Mouse (Mus musculus): ENCODE data around the gene Heatr9. TPM values are rescaled to one million over a fixed set of nuclear protein-coding genes. Genes with fewer than 3 reads are reported as not detected.

Gene Heatr9
- polyA plus RNA-seq, 1 experiment from 2014 or later = not detected

- no peak overlapping the region for H3K4me3 ChIP-seq (ENCODE audit: low read length)
- whole genome bisulfite sequencing = 92% methylated on average over 5 of the region's 5 CpGs
- peaks cover 43% of the 10 kb centered on the region for H3K36me3 ChIP-seq (ENCODE audit: control insufficient read depth, insufficient read depth, low read length)
- H3K4me2 ChIP-seq (ENCODE audit: low read depth, low read length) = no peak overlapping the region
- H3K27me3 ChIP-seq (ENCODE audit: control insufficient read depth, insufficient read depth, low read depth, low read length) = no peaks in the 10 kb centered on the region
- H3K9me3 ChIP-seq (ENCODE audit: control insufficient read depth, low read length) = no peaks in the 10 kb centered on the region
- H3K9ac ChIP-seq (ENCODE audit: low read length) = no peak overlapping the region
- H3K4me1 ChIP-seq (replicated peaks; ENCODE audit: control insufficient read depth, insufficient read depth, low read length) = no peaks in the 10 kb centered on the region
- H3K27ac ChIP-seq (ENCODE audit: low read length) = no peak overlapping the region
- ATAC-seq (ENCODE audit: low read depth) = no peak
These were observed 17.7 kb downstream of the Heatr9 start for GRCm38 (mm10) chr11:83504308-83504707.

- H3K4me2 ChIP-seq (ENCODE audit: low read depth, low read length) = no peak overlapping the region
- H3K9ac ChIP-seq (ENCODE audit: low read length) = no peak overlapping the region
- no peaks in the 10 kb centered on the region for H3K4me1 ChIP-seq (replicated peaks; ENCODE audit: control insufficient read depth, insufficient read depth, low read length)
- H3K4me3 ChIP-seq (ENCODE audit: low read length) = no peak overlapping the region
- H3K27me3 ChIP-seq (ENCODE audit: control insufficient read depth, insufficient read depth, low read depth, low read length) = no peaks in the 10 kb centered on the region
- H3K36me3 ChIP-seq (ENCODE audit: control insufficient read depth, insufficient read depth, low read length) = peaks cover 3% of the 10 kb centered on the region; the same call in 1 of the 2 replicates
- WGBS = 88% methylated on average over 2 of the region's 2 CpGs
- H3K27ac ChIP-seq (ENCODE audit: low read length) = no peak overlapping the region
- no peaks in the 10 kb centered on the region for H3K9me3 ChIP-seq (ENCODE audit: control insufficient read depth, low read length)
- ATAC-seq (ENCODE audit: low read depth) = no peak
These were observed 26.4 kb downstream of the Heatr9 start for GRCm38 (mm10) chr11:83495571-83495970.

GRCm38 (mm10) chr11:83491488-83491887 lies 30.5 kb downstream of the Heatr9 start:
- H3K4me1 ChIP-seq (replicated peaks; ENCODE audit: control insufficient read depth, insufficient read depth, low read length) = no peaks in the 10 kb centered on the region
- no peak overlapping the region for H3K4me3 ChIP-seq (ENCODE audit: low read length)
- ATAC-seq (ENCODE audit: low read depth) = no peak
- H3K4me2 ChIP-seq (ENCODE audit: low read depth, low read length) = no peak overlapping the region
- no peaks in the 10 kb centered on the region for H3K9me3 ChIP-seq (ENCODE audit: control insufficient read depth, low read length)
- no peak overlapping the region for H3K9ac ChIP-seq (ENCODE audit: low read length)
- peaks cover 10% of the 10 kb centered on the region for H3K36me3 ChIP-seq (ENCODE audit: control insufficient read depth, insufficient read depth, low read length)
- WGBS = 75% methylated on average over 4 of the region's 4 CpGs
- no peaks in the 10 kb centered on the region for H3K27me3 ChIP-seq (ENCODE audit: control insufficient read depth, insufficient read depth, low read depth, low read length)
- no peak overlapping the region for H3K27ac ChIP-seq (ENCODE audit: low read length)

- H3K36me3 ChIP-seq (ENCODE audit: control insufficient read depth, insufficient read depth, low read length) = no peaks in the 10 kb centered on the region; the same call in 1 of the 2 replicates
- H3K27ac ChIP-seq (ENCODE audit: low read length) = peak overlapping the region; percentile 96
- H3K9me3 ChIP-seq (ENCODE audit: control insufficient read depth, low read length) = no peaks in the 10 kb centered on the region
- peak overlapping the region; percentile 96 for H3K9ac ChIP-seq (ENCODE audit: low read length)
- H3K27me3 ChIP-seq (ENCODE audit: control insufficient read depth, insufficient read depth, low read depth, low read length) = no peaks in the 10 kb centered on the region
- 2% methylated on average over 28 of the region's 52 CpGs for WGBS
- peak overlapping the region; percentile 92 for H3K4me3 ChIP-seq (ENCODE audit: low read length)
- peak; percentile 85 for ATAC-seq (ENCODE audit: low read depth)
- peaks cover 11% of the 10 kb centered on the region for H3K4me1 ChIP-seq (replicated peaks; ENCODE audit: control insufficient read depth, insufficient read depth, low read length)
- H3K4me2 ChIP-seq (ENCODE audit: low read depth, low read length) = peak overlapping the region; percentile 92
These were observed 48.5 kb downstream of the Heatr9 start for GRCm38 (mm10) chr11:83473235-83474016.

GRCm38 (mm10) chr11:83472324-83473234 lies 49.4 kb downstream of the Heatr9 start, which contains the start of gene Taf15:
Gene Taf15 (plus strand): TSS chr11:83473086.
- Histone ChIP-seq H3K36me3 (ENCODE audit: control insufficient read depth, insufficient read depth, low read length) (no peaks in the 10 kb centered on the region; the same call in 1 of the 2 replicates), H3K27me3 (ENCODE audit: control insufficient read depth, insufficient read depth, low read depth, low read length) (no peaks in the 10 kb centered on the region), H3K9ac (ENCODE audit: low read length) (peak within 1 kb of the TSS; percentile 96), H3K27ac (ENCODE audit: low read length) (peak within 1 kb of the TSS; percentile 96), H3K4me2 (ENCODE audit: low read depth, low read length) (peak within 1 kb of the TSS; percentile 92), H3K9me3 (ENCODE audit: control insufficient read depth, low read length) (no peaks in the 10 kb centered on the region), H3K4me1 (replicated peaks; ENCODE audit: control insufficient read depth, insufficient read depth, low read length) (peaks cover 11% of the 10 kb centered on the region), H3K4me3 (ENCODE audit: low read length) (peak within 1 kb of the TSS; percentile 92)
- under 1% methylated on average over 64 of the region's 66 CpGs for WGBS
- ATAC-seq (ENCODE audit: low read depth) = peak; percentile 99

DNA sequence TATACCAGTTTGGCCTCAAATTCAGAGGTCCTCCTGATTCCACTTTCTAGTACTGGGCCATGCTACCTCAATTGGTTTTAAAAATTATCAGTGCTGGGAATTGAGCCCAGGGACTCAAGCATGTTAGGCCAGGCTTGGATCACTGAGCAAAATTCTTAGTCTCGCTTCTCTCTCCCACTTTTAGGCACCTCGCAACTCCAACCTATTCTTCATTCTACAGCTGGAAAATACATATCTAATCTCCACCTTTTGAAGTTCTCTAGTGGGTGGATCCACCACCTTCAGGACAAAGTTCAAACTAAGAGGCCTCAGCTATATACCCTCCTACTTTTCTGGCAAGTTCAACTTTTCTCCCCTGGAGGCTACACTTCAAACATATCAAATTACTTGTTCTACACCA lies 50.2 kb downstream of the Heatr9 start:
- Histone ChIP-seq H3K4me3 (ENCODE audit: low read length) (peak overlapping the region; percentile 92; the same call in 1 of the 2 replicates), H3K4me2 (ENCODE audit: low read depth, low read length) (peak overlapping the region; percentile 73), H3K27ac (ENCODE audit: low read length) (no peak overlapping the region), H3K36me3 (ENCODE audit: control insufficient read depth, insufficient read depth, low read length) (no peaks in the 10 kb centered on the region), H3K9me3 (ENCODE audit: control insufficient read depth, low read length) (no peaks in the 10 kb centered on the region), H3K9ac (ENCODE audit: low read length) (peak overlapping the region; percentile 74; the same call in 1 of the 2 replicates), H3K27me3 (ENCODE audit: control insufficient read depth, insufficient read depth, low read depth, low read length) (no peaks in the 10 kb centered on the region), H3K4me1 (replicated peaks; ENCODE audit: control insufficient read depth, insufficient read depth, low read length) (peaks cover 17% of the 10 kb centered on the region)
- ATAC-seq (ENCODE audit: low read depth) = no peak
- 57% methylated on average over 2 of the region's 2 CpGs for WGBS

GRCm38 (mm10) chr11:83468765-83469164 lies 53.2 kb downstream of the Heatr9 start:
- ATAC-seq (ENCODE audit: low read depth) = no peak
- Histone ChIP-seq H3K9ac (ENCODE audit: low read length) (no peak overlapping the region), H3K4me3 (ENCODE audit: low read length) (no peak overlapping the region), H3K27ac (ENCODE audit: low read length) (no peak overlapping the region), H3K4me2 (ENCODE audit: low read depth, low read length) (no peak overlapping the region), H3K36me3 (ENCODE audit: control insufficient read depth, insufficient read depth, low read length) (no peaks in the 10 kb centered on the region), H3K9me3 (ENCODE audit: control insufficient read depth, low read length) (no peaks in the 10 kb centered on the region), H3K4me1 (replicated peaks; ENCODE audit: control insufficient read depth, insufficient read depth, low read length) (peaks cover 16% of the 10 kb centered on the region), H3K27me3 (ENCODE audit: control insufficient read depth, insufficient read depth, low read depth, low read length) (peaks cover 3% of the 10 kb centered on the region; the same call in 1 of the 2 replicates)
- 87% methylated on average over 3 of the region's 3 CpGs for WGBS

DNA sequence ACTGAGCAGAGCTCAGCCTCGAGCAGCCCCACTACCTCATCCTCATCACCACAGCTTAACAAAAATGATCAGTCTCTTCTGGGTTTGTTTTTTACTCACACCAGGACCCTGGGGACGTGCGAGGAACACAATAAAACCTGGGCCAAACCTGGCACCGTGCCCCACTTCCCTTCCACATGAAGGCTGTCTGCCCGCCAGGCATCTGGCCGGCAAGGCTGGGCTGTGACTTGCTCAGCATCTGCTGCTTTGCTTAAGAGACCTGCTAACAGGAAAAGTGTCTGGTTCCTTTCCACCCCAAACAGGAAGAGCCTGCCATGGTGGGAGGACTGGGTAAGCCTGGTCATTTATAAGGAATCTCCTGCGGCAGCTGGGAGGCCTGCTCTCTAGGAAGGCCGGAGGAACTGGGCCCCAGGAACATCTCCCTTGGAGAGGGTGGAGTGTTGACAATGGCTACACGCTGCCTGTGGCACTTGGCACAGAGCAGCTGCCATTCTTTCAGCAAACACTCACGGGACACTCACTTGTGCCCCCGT lies 54.8 kb downstream of the Heatr9 start:
- H3K9me3 ChIP-seq (ENCODE audit: control insufficient read depth, low read length) = no peaks in the 10 kb centered on the region
- H3K4me3 ChIP-seq (ENCODE audit: low read length) = no peak overlapping the region
- H3K27me3 ChIP-seq (ENCODE audit: control insufficient read depth, insufficient read depth, low read depth, low read length) = peaks cover 8% of the 10 kb centered on the region; the same call in 1 of the 2 replicates
- no peak overlapping the region for H3K4me2 ChIP-seq (ENCODE audit: low read depth, low read length)
- ATAC-seq (ENCODE audit: low read depth) = peak; percentile 82
- peak overlapping the region; percentile 66 for H3K27ac ChIP-seq (ENCODE audit: low read length)
- H3K4me1 ChIP-seq (replicated peaks; ENCODE audit: control insufficient read depth, insufficient read depth, low read length) = peaks cover 17% of the 10 kb centered on the region; the same call in 1 of the 2 replicates
- H3K9ac ChIP-seq (ENCODE audit: low read length) = no peak overlapping the region
- no peaks in the 10 kb centered on the region for H3K36me3 ChIP-seq (ENCODE audit: control insufficient read depth, insufficient read depth, low read length)
- 18% methylated on average over 11 of the region's 11 CpGs for WGBS
